ENCODE assay signal across 9 mouse cellular contexts in the genomic region with DNA sequence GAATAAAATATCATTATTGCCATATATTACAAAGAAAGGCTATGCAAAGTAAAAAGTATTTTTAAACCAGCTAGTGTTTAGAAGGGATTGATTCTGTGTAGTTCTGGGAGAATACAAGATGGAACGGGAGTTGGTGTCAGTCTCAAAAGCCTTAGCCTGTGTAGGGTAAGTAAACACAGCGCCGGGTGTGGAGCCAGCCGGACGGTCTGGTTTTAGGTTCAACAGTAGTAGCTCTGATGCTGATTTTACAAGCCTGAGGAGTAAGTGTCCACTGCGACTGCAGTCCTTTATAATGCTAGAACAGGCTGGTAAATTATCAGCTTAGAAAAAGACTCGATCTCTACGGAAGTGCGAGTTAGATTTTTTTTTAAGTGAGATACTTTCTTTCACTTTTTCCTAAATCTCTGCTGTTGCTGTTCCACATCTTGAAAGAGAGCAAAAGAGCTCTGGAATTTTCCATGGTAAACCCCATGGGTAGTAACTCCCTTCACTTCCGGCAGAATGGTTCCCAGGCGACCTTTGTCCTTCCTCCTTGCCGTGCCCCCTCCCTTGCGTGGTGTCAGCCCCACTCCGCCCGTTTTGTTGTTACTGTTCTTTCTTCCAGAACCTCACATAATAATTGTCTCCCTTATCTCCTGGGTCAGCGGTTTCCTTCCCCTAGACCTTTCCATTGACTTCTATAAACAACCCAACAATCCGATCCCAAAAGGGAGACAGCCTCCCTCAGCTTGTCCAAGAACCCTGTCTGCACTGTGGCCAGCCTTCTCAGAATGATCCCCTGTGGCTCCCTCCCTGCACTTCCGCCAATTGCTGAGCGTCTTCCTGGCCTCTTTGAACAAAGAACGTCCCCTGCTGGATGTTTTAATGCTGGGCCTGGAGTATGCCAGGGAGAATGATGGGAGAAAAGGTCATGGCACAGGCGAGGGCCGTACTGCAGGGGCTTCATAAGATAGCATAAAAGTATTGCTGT. TPM values are rescaled to one million over a fixed set of nuclear protein-coding genes. Genes with fewer than 3 reads are reported as not detected.
A peak's percentile ranks its signal among the peaks of the same experiment; 100 is the strongest.
DNase-seq lines count a peak whose midpoint lies in the region; ATAC-seq and TF ChIP-seq lines count a peak whose summit lies in the region.
"Had no signal": no experiment of that assay in that cellular context is flagged by ENCODE, and none has a peak within 500 bp of the region (broad histone marks: within the 10 kb centered on the region; RNA-seq: fewer than 3 reads in every experiment).

No protein-coding gene starts in this region.

- intact Hi-C loops in gastrocnemius, adult 2 months (cut with DNase I): loop anchor here (5.0 kb wide), 1 partner anchor 50 kb away; a partner anchor contains a TSS

- H3K36me3 ChIP-seq in hindbrain, postnatal 0 days (ENCODE audit: insufficient read depth, low read length): peaks cover 19% of the 10 kb centered on the region
- H3K36me3 ChIP-seq in hindbrain, embryonic 16.5 days (ENCODE audit: control insufficient read depth, insufficient read depth, low read length): peaks cover 11% of the 10 kb centered on the region
- H3K36me3 ChIP-seq in intestine, postnatal 0 days (ENCODE audit: control insufficient read depth, insufficient read depth): peaks cover 2% of the 10 kb centered on the region
- peaks cover 14% of the 10 kb centered on the region for H3K36me3 ChIP-seq in lung, embryonic 14.5 days (ENCODE audit: insufficient read depth)
- H3K36me3 ChIP-seq in forebrain, embryonic 16.5 days (ENCODE audit: control insufficient read depth, insufficient read depth): peaks cover 11% of the 10 kb centered on the region

- DNase-seq in hindbrain, postnatal 0 days (ENCODE audit: low spot score): no peak
- peak; percentile 70 for DNase-seq in gastrocnemius, adult 2 months
- DNase-seq in lung, embryonic 14.5 days: peak; percentile 66
- no peak for DNase-seq in layer of hippocampus, postnatal 10 days (ENCODE audit: low spot score in 2 of 2)

- H3K27me3 ChIP-seq in hindbrain, postnatal 0 days (ENCODE audit: insufficient read depth, low read length): no peaks in the 10 kb centered on the region
- H3K27me3 ChIP-seq in hindbrain, embryonic 16.5 days (replicated peaks; ENCODE audit: control insufficient read depth, insufficient read depth, low read length): no peaks in the 10 kb centered on the region
- H3K27me3 ChIP-seq in intestine, postnatal 0 days (replicated peaks; ENCODE audit: control insufficient read depth, insufficient read depth, low read length): no peaks in the 10 kb centered on the region
- H3K27me3 ChIP-seq in lung, embryonic 14.5 days (ENCODE audit: insufficient read depth, low read length): no peaks in the 10 kb centered on the region
- no peaks in the 10 kb centered on the region for H3K27me3 ChIP-seq in forebrain, embryonic 16.5 days (replicated peaks; ENCODE audit: control insufficient read depth, insufficient read depth, low read length)
- H3K27me3 ChIP-seq: CH12.LX had no signal

- TF ChIP-seq CTCF in hindbrain, postnatal 0 days (IDR thresholded peaks at IDR 0.05; ENCODE audit: low read depth): peak; percentile 38
- peak; percentile 65 for TF ChIP-seq CTCF in gastrocnemius, adult 2 months (IDR thresholded peaks at IDR 0.05)
- peak; percentile 65 for TF ChIP-seq CTCF in intestine, postnatal 0 days (IDR thresholded peaks at IDR 0.05; ENCODE audit: low read depth)
- peak; percentile 58 for TF ChIP-seq CTCF in lung, embryonic 14.5 days (IDR thresholded peaks at IDR 0.05; ENCODE audit: low read depth)

- H3K9ac ChIP-seq in hindbrain, postnatal 0 days (replicated peaks; ENCODE audit: low read length): no peak overlapping the region
- H3K9ac ChIP-seq in hindbrain, embryonic 16.5 days (ENCODE audit: low read depth, low read length): no peak overlapping the region
- H3K9ac ChIP-seq in intestine, postnatal 0 days (ENCODE audit: low read depth, low read length): peak overlapping the region; percentile 31; the same call in 1 of the 2 replicates
- H3K9ac ChIP-seq in lung, embryonic 14.5 days: no peak overlapping the region
- H3K9ac ChIP-seq in forebrain, embryonic 16.5 days (replicated peaks; ENCODE audit: low read depth, low read length): no peak overlapping the region

- H3K4me1 ChIP-seq in hindbrain, postnatal 0 days (ENCODE audit: insufficient read depth, low read length): no peaks in the 10 kb centered on the region
- H3K4me1 ChIP-seq in hindbrain, embryonic 16.5 days (ENCODE audit: control insufficient read depth, insufficient read depth, low read depth, low read length): no peaks in the 10 kb centered on the region
- H3K4me1 ChIP-seq in intestine, postnatal 0 days (replicated peaks; ENCODE audit: control insufficient read depth, insufficient read depth, low read length): no peaks in the 10 kb centered on the region
- no peaks in the 10 kb centered on the region for H3K4me1 ChIP-seq in lung, embryonic 14.5 days (ENCODE audit: insufficient read depth)
- no peaks in the 10 kb centered on the region for H3K4me1 ChIP-seq in forebrain, embryonic 16.5 days (replicated peaks; ENCODE audit: control insufficient read depth, insufficient read depth, low read length)

- 68% methylated on average over 22 of the region's 22 CpGs for WGBS in hindbrain, postnatal 0 days
- 67% methylated on average over 22 of the region's 22 CpGs for WGBS in hindbrain, embryonic 16.5 days
- WGBS in intestine, postnatal 0 days: 43% methylated on average over 22 of the region's 22 CpGs
- 50% methylated on average over 22 of the region's 22 CpGs for WGBS in lung, embryonic 14.5 days
- 80% methylated on average over 22 of the region's 22 CpGs for WGBS in forebrain, embryonic 16.5 days

- H3K4me3 ChIP-seq in hindbrain, postnatal 0 days (ENCODE audit: low read length): no peak overlapping the region
- no peak overlapping the region for H3K4me3 ChIP-seq in hindbrain, embryonic 16.5 days (ENCODE audit: low read length)
- peak overlapping the region; percentile 55 for H3K4me3 ChIP-seq in gastrocnemius, adult 2 months
- H3K4me3 ChIP-seq in intestine, postnatal 0 days (ENCODE audit: low read depth, low read length): peak overlapping the region; percentile 21
- H3K4me3 ChIP-seq in lung, embryonic 14.5 days (ENCODE audit: low read depth, low read length): no peak overlapping the region
- no peak overlapping the region for H3K4me3 ChIP-seq in forebrain, embryonic 16.5 days (replicated peaks; ENCODE audit: low read length)

- no peak overlapping the region; the same call in 1 of the 2 replicates for H3K27ac ChIP-seq in hindbrain, postnatal 0 days
- no peak overlapping the region for H3K27ac ChIP-seq in hindbrain, embryonic 16.5 days (ENCODE audit: low read depth, low read length)
- peak overlapping the region; percentile 89 for H3K27ac ChIP-seq in gastrocnemius, adult 2 months
- H3K27ac ChIP-seq in intestine, postnatal 0 days (ENCODE audit: low read depth, low read length): peak overlapping the region; percentile 64
- peak overlapping the region; percentile 60 for H3K27ac ChIP-seq in lung, embryonic 14.5 days (ENCODE audit: low read depth)
- no peak overlapping the region; the same call in 1 of the 2 replicates for H3K27ac ChIP-seq in forebrain, embryonic 16.5 days (ENCODE audit: low read length)

- H3K4me2 ChIP-seq in hindbrain, postnatal 0 days (ENCODE audit: low read depth, low read length): no peak overlapping the region
- no peak overlapping the region for H3K4me2 ChIP-seq in hindbrain, embryonic 16.5 days (ENCODE audit: low read length)
- H3K4me2 ChIP-seq in intestine, postnatal 0 days (replicated peaks; ENCODE audit: low read depth): peak overlapping the region; percentile 59
- H3K4me2 ChIP-seq in lung, embryonic 14.5 days: peak overlapping the region; percentile 3
- no peak overlapping the region for H3K4me2 ChIP-seq in forebrain, embryonic 16.5 days (ENCODE audit: low read length)

- no peaks in the 10 kb centered on the region for H3K9me3 ChIP-seq in hindbrain, postnatal 0 days (ENCODE audit: low read length)
- no peaks in the 10 kb centered on the region for H3K9me3 ChIP-seq in hindbrain, embryonic 16.5 days (ENCODE audit: control insufficient read depth, low read length)
- H3K9me3 ChIP-seq in intestine, postnatal 0 days (ENCODE audit: control insufficient read depth): no peaks in the 10 kb centered on the region
- H3K9me3 ChIP-seq in lung, embryonic 14.5 days (ENCODE audit: low read depth, low read length): no peaks in the 10 kb centered on the region
- H3K9me3 ChIP-seq in forebrain, embryonic 16.5 days (ENCODE audit: control insufficient read depth, low read length): no peaks in the 10 kb centered on the region

- no peak for ATAC-seq in hindbrain, postnatal 0 days
- no peak for ATAC-seq in hindbrain, embryonic 16.5 days
- peak; percentile 80 for ATAC-seq in intestine, postnatal 0 days
- peak; percentile 75 for ATAC-seq in lung, embryonic 14.5 days (ENCODE audit: insufficient read depth)
- no peak for ATAC-seq in forebrain, embryonic 16.5 days
- no peak for ATAC-seq in activated CD4-positive, CD25-positive, alpha-beta regulatory T cell, adult 4 months

RNA-seq across cellular contexts. Expression of a gene that starts 41.8 kb away (rescaled TPM):
- 11.1 and 12.9 TPM in 2 replicates for total RNA-seq in hindbrain, postnatal 0 days (2014; rRNA removed)
- polyA plus RNA-seq in hindbrain, postnatal 0 days (2015; fragmentation: Nextera tagmentation; extraction: Ambion mirVana): 8.1 and 9.6 TPM in 2 replicates
- polyA plus RNA-seq in hindbrain, embryonic 16.5 days (2015; fragmentation: Nextera tagmentation; extraction: Ambion mirVana): 11.2 and 12.3 TPM in 2 replicates
- 1 to 10 TPM in 1 of 2 experiments, under 1 TPM in 1; 0.95 to 1.7 TPM for total RNA-seq in gastrocnemius, adult 2 months (2021)
- polyA plus RNA-seq in intestine, postnatal 0 days (2015; fragmentation: Nextera tagmentation; extraction: Ambion mirVana): 1.7 TPM in 2 replicates
- polyA plus RNA-seq in lung, embryonic 14.5 days (2014; fragmentation: Nextera tagmentation; extraction: Ambion mirVana): 10.8 and 12.9 TPM in 2 replicates
- polyA plus RNA-seq in forebrain, embryonic 16.5 days (2015; fragmentation: Nextera tagmentation; extraction: Ambion mirVana): 13.6 and 14.9 TPM in 2 replicates
- 10 to 100 TPM; 16.7 to 20.8 TPM for total RNA-seq in layer of hippocampus, postnatal 10 days (2021)
- 1 to 10 TPM; 2.5 to 3.2 TPM for polyA plus RNA-seq in activated CD4-positive, CD25-positive, alpha-beta regulatory T cell, adult 4 months (2017; shearing (Covaris generic))

RNA-seq across cellular contexts. Expression of a gene that starts 50.4 kb away (rescaled TPM):
- 47.8 and 49.1 TPM in 2 replicates for total RNA-seq in hindbrain, postnatal 0 days (2014; rRNA removed)
- 49.8 and 53.3 TPM in 2 replicates for polyA plus RNA-seq in hindbrain, postnatal 0 days (2015; fragmentation: Nextera tagmentation; extraction: Ambion mirVana)
- polyA plus RNA-seq in hindbrain, embryonic 16.5 days (2015; fragmentation: Nextera tagmentation; extraction: Ambion mirVana): 48.7 and 52.4 TPM in 2 replicates
- total RNA-seq in gastrocnemius, adult 2 months (2021): 1 to 10 TPM; 5.1 to 5.9 TPM
- polyA plus RNA-seq in intestine, postnatal 0 days (2015; fragmentation: Nextera tagmentation; extraction: Ambion mirVana): 7.7 and 8.1 TPM in 2 replicates
- polyA plus RNA-seq in lung, embryonic 14.5 days (2014; fragmentation: Nextera tagmentation; extraction: Ambion mirVana): 30.7 and 31.8 TPM in 2 replicates
- 63.5 and 67.3 TPM in 2 replicates for polyA plus RNA-seq in forebrain, embryonic 16.5 days (2015; fragmentation: Nextera tagmentation; extraction: Ambion mirVana)
- 100 to 1,000 TPM in 1 of 2 experiments, 10 to 100 TPM in 1; 92.8 to 100 TPM for total RNA-seq in layer of hippocampus, postnatal 10 days (2021)
- polyA plus RNA-seq in activated CD4-positive, CD25-positive, alpha-beta regulatory T cell, adult 4 months (2017; shearing (Covaris generic)): 1 to 10 TPM; 5.0 to 9.7 TPM

Comparison
In these comparisons a context has a peak if more than half of its experiments do, and no peak if none do; other contexts are left out.
1. ATAC-seq: peak in intestine, postnatal 0 days (single experiment) and lung, embryonic 14.5 days (single experiment); none in hindbrain, postnatal 0 days (single experiment), hindbrain, embryonic 16.5 days (single experiment), forebrain, embryonic 16.5 days (single experiment) and activated CD4-positive, CD25-positive, alpha-beta regulatory T cell, adult 4 months (single experiment).
2. DNase-seq: peak in gastrocnemius, adult 2 months (single experiment) and lung, embryonic 14.5 days (single experiment); none in hindbrain, postnatal 0 days (single experiment) and layer of hippocampus, postnatal 10 days (0 of 2).
3. H3K27ac ChIP-seq: peak in gastrocnemius, adult 2 months (single experiment), intestine, postnatal 0 days (single experiment) and lung, embryonic 14.5 days (single experiment); none in hindbrain, postnatal 0 days (single experiment), hindbrain, embryonic 16.5 days (single experiment) and forebrain, embryonic 16.5 days (single experiment).
4. H3K4me2 ChIP-seq: peak in intestine, postnatal 0 days (single experiment) and lung, embryonic 14.5 days (single experiment); none in hindbrain, postnatal 0 days (single experiment), hindbrain, embryonic 16.5 days (single experiment) and forebrain, embryonic 16.5 days (single experiment).
5. H3K4me3 ChIP-seq: peak in gastrocnemius, adult 2 months (single experiment) and intestine, postnatal 0 days (single experiment); none in hindbrain, postnatal 0 days (single experiment), hindbrain, embryonic 16.5 days (single experiment), lung, embryonic 14.5 days (single experiment) and forebrain, embryonic 16.5 days (single experiment).
6. Peak in every context shown above with its lines, with median percentiles within 50 percentile points of each other: CTCF ChIP-seq.